Mouse (Mus musculus): ENCODE results near the gene Ptms.
A peak's percentile ranks its signal among the peaks of the same experiment; 100 is the strongest.
"Not testable (repeated sequence)": the region's sequence is repeated elsewhere in the genome, so short reads cannot be mapped to it uniquely, and the experiment has no call there.

The Ptms gene

GRCm38 (mm10) chr6:124904161-124904981 lies 15.5 kb downstream of the Ptms start:
- peak; percentile 86 for DNase-seq (ENCODE audit: low spot score)

DNA sequence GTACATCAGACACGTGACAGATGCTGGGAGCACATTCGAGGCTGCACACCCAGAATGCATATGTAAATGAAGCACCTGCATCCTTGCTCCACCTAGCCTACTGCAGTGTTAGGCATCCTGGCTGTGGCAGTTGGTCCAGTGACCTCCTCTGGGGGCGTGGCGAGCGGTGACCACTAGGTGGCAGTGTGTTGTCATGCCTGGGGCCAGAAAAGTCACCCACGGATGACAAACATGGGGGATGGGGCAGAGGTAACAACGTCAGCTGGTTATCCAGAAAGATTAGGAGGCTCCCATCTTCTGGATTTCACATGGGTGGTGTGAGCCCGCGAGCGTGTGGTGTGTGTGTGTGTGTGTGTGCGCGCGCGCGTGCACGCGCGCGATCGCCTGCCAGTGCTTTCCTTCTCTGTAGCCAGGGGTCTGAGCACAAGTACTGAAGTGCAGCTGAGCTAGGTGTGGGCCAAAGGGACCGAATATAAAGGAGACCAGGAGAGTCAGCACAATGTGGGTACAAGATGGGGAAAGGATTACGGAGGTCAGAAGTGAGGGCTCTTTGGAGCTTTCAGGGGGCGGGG lies 16.2 kb downstream of the Ptms start:
- DNase-seq (ENCODE audit: low spot score): peak; percentile 90

DNA sequence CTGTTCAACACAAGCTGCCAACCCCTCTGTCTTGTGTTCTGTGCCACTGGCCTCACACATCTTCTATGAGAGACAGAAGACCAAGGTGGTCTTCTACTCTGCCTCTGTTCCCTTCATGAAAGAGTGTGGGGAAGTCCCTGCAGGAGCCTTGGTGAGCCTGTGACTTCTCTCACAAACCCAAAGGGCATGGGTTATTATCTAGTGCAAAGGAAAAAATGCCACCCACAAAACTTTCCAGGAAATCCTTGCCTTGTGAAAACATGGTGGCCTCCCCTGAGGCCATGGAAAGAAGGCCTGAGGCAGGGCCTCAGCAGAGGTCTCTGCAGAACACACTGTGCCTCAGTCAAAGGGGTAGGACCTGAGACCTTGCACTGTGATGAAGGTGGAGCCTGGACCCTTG lies 18.1 kb downstream of the Ptms start:
- DNase-seq (ENCODE audit: low spot score): no peak

DNA sequence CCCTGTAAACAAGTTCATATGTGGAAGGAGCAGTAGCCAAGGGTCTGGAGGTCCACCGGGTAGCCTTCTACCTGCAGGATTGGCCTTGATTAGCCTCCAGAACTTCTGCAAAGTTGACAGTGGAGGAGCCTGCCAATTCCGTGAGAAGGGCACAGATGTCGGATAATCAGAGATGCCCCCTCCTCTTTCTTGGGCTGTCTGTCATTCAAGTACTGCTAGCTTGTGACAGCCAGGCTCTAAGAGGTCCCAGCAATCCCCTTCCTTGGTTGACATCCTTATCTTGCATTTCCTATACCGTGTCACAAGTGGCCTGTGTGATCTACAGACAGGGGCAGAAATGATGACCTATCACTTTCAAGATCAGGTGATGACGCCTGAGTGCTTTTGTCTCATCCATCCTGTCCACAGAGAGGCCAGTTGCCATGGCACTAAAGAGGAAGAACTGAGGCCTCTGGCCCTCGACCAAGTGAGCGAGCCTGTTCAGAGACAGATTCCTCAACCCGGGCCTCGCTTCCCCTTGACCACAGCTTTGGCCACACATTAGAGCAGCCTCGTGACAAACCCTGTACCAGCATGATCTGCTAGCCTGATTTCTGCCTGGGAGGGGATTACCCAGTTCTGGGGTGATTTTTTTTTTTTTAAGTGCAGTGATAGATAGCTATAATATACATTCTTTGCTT lies 19.0 kb downstream of the Ptms start:
- DNase-seq (ENCODE audit: low spot score): no peak

GRCm38 (mm10) chr6:124900056-124900800 lies 19.7 kb downstream of the Ptms start:
- DNase-seq (ENCODE audit: low spot score): no peak

GRCm38 (mm10) chr6:124898359-124898758 lies 21.5 kb downstream of the Ptms start:
- no peak for DNase-seq (ENCODE audit: low spot score)

GRCm38 (mm10) chr6:124894113-124894512 lies 25.8 kb downstream of the Ptms start:
- DNase-seq (ENCODE audit: low spot score): not testable (repeated sequence)

DNA sequence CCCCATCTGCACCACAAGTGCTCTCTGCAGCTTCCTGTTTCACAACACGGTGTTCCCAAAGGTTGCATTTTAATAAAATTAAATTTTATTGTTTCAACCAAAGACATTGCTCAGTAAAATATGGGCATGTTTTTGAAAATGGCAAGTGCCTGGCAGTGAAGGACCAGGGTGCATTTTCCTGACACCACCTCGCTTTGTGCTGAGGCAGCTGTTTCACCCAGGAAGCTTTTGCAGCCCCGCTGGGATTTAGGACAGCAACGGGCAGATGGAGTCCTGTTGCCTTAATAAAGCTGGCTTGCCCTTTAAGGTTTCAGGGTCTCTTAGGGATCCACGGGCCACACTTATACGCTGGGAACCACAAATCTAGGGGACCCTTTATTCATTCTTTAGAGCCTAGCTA lies 28.9 kb downstream of the Ptms start:
- DNase-seq (ENCODE audit: low spot score): no peak

DNA sequence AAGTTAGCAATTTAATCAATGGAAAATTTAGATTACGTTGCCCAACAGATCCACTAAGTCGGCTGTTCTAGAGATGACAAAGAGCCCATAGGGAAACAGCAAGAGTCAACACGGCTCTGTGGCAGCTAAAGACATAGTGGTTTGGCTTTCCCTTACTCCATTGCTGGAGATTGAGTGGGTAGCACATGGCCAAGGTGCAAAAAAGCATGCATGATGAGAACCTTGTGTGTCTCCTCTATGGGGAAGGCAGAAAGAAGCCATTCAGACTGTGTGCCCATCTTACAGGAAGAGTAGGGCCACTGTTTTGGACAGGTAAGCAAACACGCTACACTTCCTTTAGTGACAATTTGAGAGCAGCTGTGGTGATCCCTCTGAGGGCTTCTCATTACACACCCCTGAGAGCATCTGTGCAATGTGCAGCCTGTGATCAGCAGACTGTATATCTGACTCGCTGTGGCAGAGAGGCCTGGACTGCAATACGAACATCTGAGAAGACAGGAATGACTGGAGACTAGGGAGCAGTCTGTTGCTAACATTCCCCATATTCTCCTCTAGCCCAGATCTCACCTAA lies 31.3 kb downstream of the Ptms start:
- DNase-seq (ENCODE audit: low spot score): no peak

DNA sequence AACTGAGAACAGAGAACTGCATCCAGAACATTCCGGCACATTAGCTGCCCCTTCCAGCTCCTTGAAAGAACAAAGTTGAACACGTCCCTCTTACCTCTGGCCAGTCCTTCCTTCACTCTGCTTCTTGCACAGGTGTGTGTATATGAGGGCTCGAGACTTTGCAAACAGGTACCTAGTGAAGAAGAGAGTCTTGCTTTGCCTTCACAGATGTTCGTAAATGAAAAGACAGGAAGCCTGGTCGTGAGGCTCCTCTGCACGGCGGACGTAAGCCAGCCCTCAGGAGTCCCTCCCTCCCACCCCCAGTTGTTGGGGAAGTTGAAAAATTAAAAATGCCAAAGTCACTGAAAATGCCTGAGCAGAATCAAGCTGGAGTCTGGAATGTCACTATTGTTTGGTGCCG lies 31.9 kb downstream of the Ptms start, which contains the start of gene Cd4:
Gene Cd4 (minus strand): TSS at position 236 of the 400 bp plus-strand sequence.
- DNase-seq (ENCODE audit: low spot score): no peak

- no peak for DNase-seq (ENCODE audit: low spot score)
Measured at GRCm38 (mm10) chr6:124885956-124886381, 33.9 kb downstream of the Ptms start.

DNA sequence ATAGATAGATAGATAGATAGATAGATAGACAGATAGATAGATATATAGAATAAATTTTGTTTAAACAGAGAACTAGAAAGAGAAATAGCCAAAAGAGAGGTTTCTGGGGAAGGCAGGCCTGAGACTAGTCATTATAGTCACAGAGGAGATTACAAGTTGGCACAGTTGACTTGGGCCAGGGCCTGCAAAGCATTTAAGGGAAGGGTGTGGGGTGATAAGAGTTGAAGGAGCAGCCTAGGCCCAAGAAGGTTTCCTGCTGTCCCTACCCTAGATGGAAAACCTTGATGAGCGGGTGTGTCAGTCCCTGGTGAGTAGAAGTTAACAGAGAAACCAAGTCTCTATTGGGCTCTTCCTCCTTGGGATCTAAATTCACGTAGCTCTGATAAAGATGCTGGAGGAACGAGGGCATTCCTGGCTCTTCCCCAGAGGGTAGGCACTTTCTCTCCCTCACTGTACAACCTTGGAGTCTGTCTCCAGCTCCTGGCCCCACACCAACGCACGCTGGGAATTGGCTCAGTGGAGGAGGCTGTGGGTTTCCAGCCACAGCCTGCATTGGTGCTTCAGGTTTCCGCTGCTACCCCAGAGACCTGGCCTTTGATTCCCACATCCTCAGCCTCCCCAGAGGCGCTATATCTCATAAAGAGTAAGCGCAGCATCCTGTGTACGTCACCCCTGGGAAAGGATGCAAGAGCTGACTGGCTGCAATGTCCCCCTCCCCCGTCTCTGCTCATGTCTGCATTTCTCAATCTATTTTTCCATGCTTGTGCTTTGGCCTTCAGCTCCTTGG lies 35.0 kb downstream of the Ptms start:
- DNase-seq (ENCODE audit: low spot score): no peak

GRCm38 (mm10) chr6:124883351-124883750 lies 36.6 kb downstream of the Ptms start:
- no peak for DNase-seq (ENCODE audit: low spot score)

GRCm38 (mm10) chr6:124881821-124882220 lies 38.1 kb downstream of the Ptms start:
- DNase-seq (ENCODE audit: low spot score): no peak

- no peak for DNase-seq (ENCODE audit: low spot score)
Measured at GRCm38 (mm10) chr6:124879390-124879789, 40.5 kb downstream of the Ptms start.

- DNase-seq (ENCODE audit: low spot score): no peak
Measured at GRCm38 (mm10) chr6:124874348-124874747, 45.6 kb downstream of the Ptms start.

- no peak for DNase-seq (ENCODE audit: low spot score)
Measured at GRCm38 (mm10) chr6:124866560-124866959, 53.3 kb downstream of the Ptms start.

- no peak for DNase-seq (ENCODE audit: low spot score)
Measured at GRCm38 (mm10) chr6:124865766-124866362, 54.0 kb downstream of the Ptms start.
